Mouse (Mus musculus) embryonic facial prominence, embryonic 10.5 days (tissue): ENCODE measurements at regions not wholly inside any gene's neighbourhood (a gene's known extent, or its start where the extent isn't known, plus 50 kb on each side); places are given as distances from the start of the nearest gene placed in this dataset.

ENCODE experiments used
- DNase-seq: peaks from one replicate; pipeline ENCODE4 v3.0.0-alpha.2; 2017; ENCODE audit warnings: low spot score
- H3K27ac ChIP-seq: fragments of 300-500 bp; sonication (generic); replicated peaks from 2 replicates; pipeline ENCODE4 v1.5.1; 2016; ENCODE audit warnings: mild to moderate bottlenecking
- H3K27me3 ChIP-seq: fragments of 300-500 bp; sonication (generic); replicated peaks from 2 replicates; pipeline ENCODE4 v1.6.1; 2016; ENCODE audit warnings: low read depth, mild to moderate bottlenecking; ENCODE audit not compliant: poor library complexity, severe bottlenecking
- H3K36me3 ChIP-seq: fragments of 300-500 bp; sonication (generic); replicated peaks from 2 replicates; pipeline ENCODE4 v1.6.1; 2016; ENCODE audit warnings: mild to moderate bottlenecking, moderate library complexity
- H3K4me1 ChIP-seq: fragments of 300-500 bp; sonication (generic); 2 replicates; pipeline ENCODE4 v1.6.1; 2016
- H3K4me3 ChIP-seq: fragments of 300-500 bp; sonication (generic); 2 replicates; pipeline ENCODE4 v1.5.1; 2016; ENCODE audit warnings: mild to moderate bottlenecking, moderate library complexity
- H3K9me3 ChIP-seq: fragments of 300-500 bp; sonication (generic); 2 replicates; pipeline ENCODE4 v1.6.1; 2016; ENCODE audit warnings: mild to moderate bottlenecking
- WGBS: fragments of 180-500 bp; shearing (Covaris S2); methylation state at CpG from one replicate; pipeline ENCODE4 v1.1.7; 2016; 5-methylcytosine and 5-hydroxymethylcytosine counted together

GRCm38 (mm10) chr3:138609749-138610148 is 83.8 kb downstream of the Eif4e start:
- no peaks in the 10 kb centered on the region for H3K27me3 ChIP-seq
- no peaks in the 10 kb centered on the region for H3K36me3 ChIP-seq
- H3K27ac ChIP-seq, result no peak overlapping the region
- DNase-seq, result no peak
- peaks cover 10% of the 10 kb centered on the region; the same call in 1 of the 2 replicates for H3K4me1 ChIP-seq
- H3K4me3 ChIP-seq, result no peak overlapping the region
- WGBS, result 46% methylated on average over 1 of the region's 1 CpGs
- no peaks in the 10 kb centered on the region for H3K9me3 ChIP-seq

- peaks cover 10% of the 10 kb centered on the region; the same call in 1 of the 2 replicates for H3K4me1 ChIP-seq
- 78% methylated on average over 9 of the region's 9 CpGs for WGBS
- H3K27ac ChIP-seq, result no peak overlapping the region
- no peaks in the 10 kb centered on the region for H3K36me3 ChIP-seq
- DNase-seq, result no peak
- H3K4me3 ChIP-seq, result no peak overlapping the region
- no peaks in the 10 kb centered on the region for H3K9me3 ChIP-seq
- H3K27me3 ChIP-seq, result no peaks in the 10 kb centered on the region
Observed at GRCm38 (mm10) chr3:138612884-138613653, 87.1 kb downstream of the Eif4e start.

- no peaks in the 10 kb centered on the region for H3K36me3 ChIP-seq
- no peaks in the 10 kb centered on the region for H3K9me3 ChIP-seq
- H3K27ac ChIP-seq, result no peak overlapping the region
- peaks cover 10% of the 10 kb centered on the region; the same call in 1 of the 2 replicates for H3K4me1 ChIP-seq
- WGBS, result 88% methylated on average over 3 of the region's 3 CpGs
- H3K27me3 ChIP-seq, result no peaks in the 10 kb centered on the region
- DNase-seq, result no peak
- no peak overlapping the region for H3K4me3 ChIP-seq
Observed at GRCm38 (mm10) chr3:138613680-138614079, 87.7 kb downstream of the Eif4e start.

DNA sequence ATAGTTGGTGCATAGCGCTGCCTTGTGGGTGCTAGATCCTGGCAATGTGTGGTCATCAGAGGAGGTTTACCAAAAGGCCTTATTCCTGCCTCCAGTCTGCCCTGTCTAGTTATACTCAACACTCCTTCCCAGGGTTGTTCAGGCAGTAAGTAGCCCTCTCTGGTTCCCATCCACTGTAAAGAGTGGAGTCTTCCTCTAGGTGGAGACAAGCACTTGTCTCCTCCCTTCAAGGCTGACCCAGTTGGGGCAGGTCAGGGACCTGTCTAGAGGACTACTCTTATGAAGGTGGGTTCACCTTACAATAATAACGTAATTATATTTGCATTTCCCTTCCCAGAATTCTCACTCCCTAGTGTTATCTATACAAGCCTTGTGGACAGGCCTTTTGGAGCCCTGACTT is 88.9 kb downstream of the Eif4e start:
- Histone ChIP-seq H3K27ac (no peak overlapping the region), H3K36me3 (no peaks in the 10 kb centered on the region), H3K4me3 (no peak overlapping the region), H3K27me3 (no peaks in the 10 kb centered on the region), H3K9me3 (no peaks in the 10 kb centered on the region), H3K4me1 (peaks cover 5% of the 10 kb centered on the region; the same call in 1 of the 2 replicates)
- no peak for DNase-seq
- 90% methylated on average over 2 of the region's 2 CpGs for WGBS

- 88% methylated on average over 4 of the region's 4 CpGs for WGBS
- no peaks in the 10 kb centered on the region for H3K4me1 ChIP-seq
- no peak for DNase-seq
- H3K27me3 ChIP-seq, result no peaks in the 10 kb centered on the region
- no peaks in the 10 kb centered on the region for H3K9me3 ChIP-seq
- H3K27ac ChIP-seq, result no peak overlapping the region
- no peak overlapping the region for H3K4me3 ChIP-seq
- no peaks in the 10 kb centered on the region for H3K36me3 ChIP-seq
Observed at GRCm38 (mm10) chr3:138620263-138620662, 94.3 kb downstream of the Eif4e start.

GRCm38 (mm10) chr3:138624128-138624527 is 98.1 kb downstream of the Eif4e start:
- 86% methylated on average over 2 of the region's 2 CpGs for WGBS
- Histone ChIP-seq H3K27ac (no peak overlapping the region), H3K4me3 (no peak overlapping the region), H3K4me1 (no peaks in the 10 kb centered on the region), H3K36me3 (no peaks in the 10 kb centered on the region), H3K9me3 (no peaks in the 10 kb centered on the region), H3K27me3 (no peaks in the 10 kb centered on the region)
- no peak for DNase-seq

- Histone ChIP-seq H3K4me3 (no peak overlapping the region), H3K27ac (no peak overlapping the region), H3K9me3 (no peaks in the 10 kb centered on the region), H3K36me3 (no peaks in the 10 kb centered on the region), H3K27me3 (no peaks in the 10 kb centered on the region), H3K4me1 (no peaks in the 10 kb centered on the region)
- 91% methylated on average over 4 of the region's 4 CpGs for WGBS
- no peak for DNase-seq
Observed at GRCm38 (mm10) chr3:138626230-138626629, 100.3 kb downstream of the Eif4e start.

DNA sequence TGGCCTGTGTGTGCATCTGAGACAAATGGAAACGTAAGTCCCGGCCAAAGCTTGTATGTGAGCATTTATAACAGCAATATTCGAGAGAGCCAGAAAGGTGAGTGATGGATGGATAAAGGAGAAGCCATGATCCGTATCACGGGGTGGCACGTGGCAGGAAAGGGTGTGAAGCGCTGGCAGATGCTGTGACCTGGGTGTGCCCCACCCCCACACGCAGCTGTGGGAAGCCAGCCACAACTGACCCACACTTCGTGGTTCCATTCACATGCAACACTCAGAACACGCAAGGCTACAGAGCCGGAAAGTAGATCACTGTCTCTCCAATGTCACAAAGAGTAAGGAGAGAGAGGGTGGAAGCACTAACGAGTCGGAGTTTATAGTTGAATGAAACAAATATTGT is 104.3 kb downstream of the Eif4e start:
- 91% methylated on average over 13 of the region's 13 CpGs for WGBS
- no peaks in the 10 kb centered on the region for H3K27me3 ChIP-seq
- no peak overlapping the region for H3K4me3 ChIP-seq
- H3K9me3 ChIP-seq, result no peaks in the 10 kb centered on the region
- H3K4me1 ChIP-seq, result no peaks in the 10 kb centered on the region
- no peaks in the 10 kb centered on the region for H3K36me3 ChIP-seq
- H3K27ac ChIP-seq, result no peak overlapping the region
- DNase-seq, result no peak

GRCm38 (mm10) chr3:138632086-138632485 is 106.1 kb downstream of the Eif4e start:
- H3K9me3 ChIP-seq, result no peaks in the 10 kb centered on the region
- WGBS, result 81% methylated on average over 2 of the region's 2 CpGs
- no peak for DNase-seq

DNA sequence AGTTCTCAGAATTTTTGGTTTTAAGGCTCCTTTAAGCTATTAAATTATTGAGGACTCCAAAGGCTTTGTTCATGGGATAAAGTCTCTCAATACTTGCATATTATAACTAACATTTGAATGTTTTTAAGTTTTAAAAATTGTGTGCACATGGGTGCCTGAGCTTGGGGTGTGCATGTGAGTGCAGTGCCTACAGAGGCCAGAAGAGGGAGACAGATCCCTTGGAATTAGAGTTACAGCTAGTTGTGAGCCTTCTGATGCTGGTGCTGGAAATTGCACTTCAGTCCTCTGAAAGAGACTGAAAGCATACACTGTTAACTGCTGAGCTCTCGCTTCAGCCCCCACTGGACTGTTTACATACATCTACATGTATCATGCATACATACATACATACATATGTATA is 100.0 kb upstream of the Tspan5 start:
- WGBS, result 98% methylated on average over 1 of the region's 1 CpGs
- Histone ChIP-seq H3K27ac (no peak overlapping the region), H3K9me3 (no peaks in the 10 kb centered on the region), H3K4me1 (peaks cover 21% of the 10 kb centered on the region), H3K36me3 (no peaks in the 10 kb centered on the region), H3K27me3 (peaks cover 20% of the 10 kb centered on the region), H3K4me3 (no peak overlapping the region)
- peak; percentile 22 for DNase-seq

More at GRCm38 (mm10) chr3:138632086-138632485, 106.1 kb downstream of the Eif4e start:
- Histone ChIP-seq H3K36me3 (no peaks in the 10 kb centered on the region), H3K4me3 (no peak overlapping the region), H3K4me1 (no peaks in the 10 kb centered on the region), H3K27me3 (no peaks in the 10 kb centered on the region), H3K27ac (no peak overlapping the region)

GRCm38 (mm10) chr3:138643951-138644285 is 98.1 kb upstream of the Tspan5 start:
- no peak for DNase-seq
- 17% methylated on average over 15 of the region's 15 CpGs for WGBS

GRCm38 (mm10) chr3:138644286-138644951 is 97.6 kb upstream of the Tspan5 start:
- no peaks in the 10 kb centered on the region for H3K36me3 ChIP-seq
- no peaks in the 10 kb centered on the region for H3K9me3 ChIP-seq
- peak overlapping the region; percentile 52 for H3K4me3 ChIP-seq
- H3K4me1 ChIP-seq, result peaks cover 21% of the 10 kb centered on the region
- DNase-seq, result peak; percentile 69
- peaks cover 20% of the 10 kb centered on the region for H3K27me3 ChIP-seq
- H3K27ac ChIP-seq, result peak overlapping the region; percentile 74
- WGBS, result 2% methylated on average over 19 of the region's 19 CpGs

More at GRCm38 (mm10) chr3:138643951-138644285, 98.1 kb upstream of the Tspan5 start:
- peaks cover 21% of the 10 kb centered on the region for H3K4me1 ChIP-seq
- peaks cover 20% of the 10 kb centered on the region for H3K27me3 ChIP-seq
- no peaks in the 10 kb centered on the region for H3K36me3 ChIP-seq
- no peaks in the 10 kb centered on the region for H3K9me3 ChIP-seq
- peak overlapping the region; percentile 74 for H3K27ac ChIP-seq
- peak overlapping the region; percentile 52 for H3K4me3 ChIP-seq

DNA sequence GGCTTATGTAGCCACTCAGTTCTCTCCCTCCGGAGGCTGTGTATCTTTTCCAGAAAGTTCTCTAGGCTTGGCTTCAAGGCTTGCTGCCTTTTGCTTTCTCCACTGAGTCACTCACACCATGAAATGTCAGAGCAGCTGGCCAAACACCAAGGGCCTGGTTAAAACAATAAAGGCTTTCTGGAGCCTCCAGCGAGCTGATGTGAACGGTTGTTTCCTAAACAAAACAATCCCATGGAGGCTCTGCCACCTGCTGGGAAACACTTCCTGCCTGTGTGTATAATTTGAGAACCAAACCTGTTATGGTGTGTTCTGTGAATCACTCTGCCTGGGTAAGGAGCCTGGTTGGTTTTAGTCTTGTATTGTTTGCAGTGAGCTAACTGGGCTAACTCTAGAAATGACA is 96.7 kb upstream of the Tspan5 start:
- H3K9me3 ChIP-seq, result no peaks in the 10 kb centered on the region
- peaks cover 21% of the 10 kb centered on the region for H3K4me1 ChIP-seq
- H3K27ac ChIP-seq, result 0 out of 2 replicates have a peak overlapping the region, but pooled peaks have one; percentile 48
- H3K4me3 ChIP-seq, result no peak overlapping the region
- 16% methylated on average over 3 of the region's 3 CpGs for WGBS
- H3K36me3 ChIP-seq, result no peaks in the 10 kb centered on the region
- peak; percentile 45 for DNase-seq
- peaks cover 20% of the 10 kb centered on the region for H3K27me3 ChIP-seq
